Mouse (Mus musculus) liver, embryonic 11.5 days (tissue): ENCODE results near the gene Mfsd12. TPM values are rescaled to one million over a fixed set of nuclear protein-coding genes. Genes with fewer than 3 reads are reported as not detected.
A peak's percentile ranks its signal among the peaks of the same experiment; 100 is the strongest.

Experiments used
- ATAC-seq: fragments of 200-750 bp; cut with Nextera tagmentation; replicated peaks from 2 replicates; pipeline ENCODE4 v1.8.0; 2017; ENCODE audit warnings: moderate number of reproducible peaks, mild to moderate bottlenecking, moderate TSS enrichment, moderate library complexity; ENCODE audit not compliant: low FRiP score
- DNase-seq: peaks from one replicate; pipeline ENCODE4 v3.0.0-alpha.2; 2017; ENCODE audit warnings: low spot score
- H3K27ac ChIP-seq: fragments of 300-500 bp; sonication (generic); 2 replicates; pipeline ENCODE4 v1.5.1; 2014; ENCODE audit warnings: mild to moderate bottlenecking, low read depth, low read length, control low read depth
- H3K27me3 ChIP-seq: fragments of 300-500 bp; sonication (generic); replicated peaks from 2 replicates; pipeline ENCODE4 v1.6.1; 2014; ENCODE audit warnings: low read length, mixed read lengths; ENCODE audit not compliant: control insufficient read depth, insufficient read depth
- H3K36me3 ChIP-seq: fragments of 300-500 bp; sonication (generic); 2 replicates; pipeline ENCODE4 v1.6.1; 2014; ENCODE audit warnings: mild to moderate bottlenecking, low read length, moderate library complexity, mixed read lengths; ENCODE audit not compliant: control insufficient read depth, insufficient read depth
- H3K4me1 ChIP-seq: fragments of 300-500 bp; sonication (generic); replicated peaks from 2 replicates; pipeline ENCODE4 v1.6.1; 2014; ENCODE audit warnings: low read length, mixed read lengths; ENCODE audit not compliant: control insufficient read depth, insufficient read depth
- H3K4me2 ChIP-seq: fragments of 300-500 bp; sonication (generic); 2 replicates; pipeline ENCODE4 v1.6.1; 2014; ENCODE audit warnings: mild to moderate bottlenecking, control low read depth, moderate library complexity
- H3K4me3 ChIP-seq: fragments of 300-500 bp; sonication (generic); 2 replicates; pipeline ENCODE4 v1.5.1; 2014; ENCODE audit warnings: low read depth, low read length, control low read depth
- H3K9ac ChIP-seq: fragments of 300-500 bp; sonication (generic); 2 replicates; pipeline ENCODE4 v1.6.1; 2014; ENCODE audit warnings: low read depth, low read length, control low read depth
- H3K9me3 ChIP-seq: fragments of 300-500 bp; sonication (generic); 2 replicates; pipeline ENCODE4 v1.6.1; 2016; ENCODE audit warnings: low read length, inconsistent platforms, mixed read lengths; ENCODE audit not compliant: control insufficient read depth
- WGBS: fragments of 180-500 bp; shearing (Covaris S2); extraction: QIAGEN DNeasy Blood & Tissue Kit; methylation state at CpG from one replicate; pipeline ENCODE4 v1.1.7; 2014; 5-methylcytosine and 5-hydroxymethylcytosine counted together
- polyA plus RNA-seq: library from polyadenylated mRNA; unstranded; fragments of >200 nt; fragmentation: Nextera tagmentation; extraction: Ambion mirVana; gene quantifications from 2 replicates; pipeline ENCODE4 v1.2.1, GENCODE M21; 2014

Gene Mfsd12
- polyA plus RNA-seq, 1 experiment from 2014 or later: 11.2 TPM

DNA sequence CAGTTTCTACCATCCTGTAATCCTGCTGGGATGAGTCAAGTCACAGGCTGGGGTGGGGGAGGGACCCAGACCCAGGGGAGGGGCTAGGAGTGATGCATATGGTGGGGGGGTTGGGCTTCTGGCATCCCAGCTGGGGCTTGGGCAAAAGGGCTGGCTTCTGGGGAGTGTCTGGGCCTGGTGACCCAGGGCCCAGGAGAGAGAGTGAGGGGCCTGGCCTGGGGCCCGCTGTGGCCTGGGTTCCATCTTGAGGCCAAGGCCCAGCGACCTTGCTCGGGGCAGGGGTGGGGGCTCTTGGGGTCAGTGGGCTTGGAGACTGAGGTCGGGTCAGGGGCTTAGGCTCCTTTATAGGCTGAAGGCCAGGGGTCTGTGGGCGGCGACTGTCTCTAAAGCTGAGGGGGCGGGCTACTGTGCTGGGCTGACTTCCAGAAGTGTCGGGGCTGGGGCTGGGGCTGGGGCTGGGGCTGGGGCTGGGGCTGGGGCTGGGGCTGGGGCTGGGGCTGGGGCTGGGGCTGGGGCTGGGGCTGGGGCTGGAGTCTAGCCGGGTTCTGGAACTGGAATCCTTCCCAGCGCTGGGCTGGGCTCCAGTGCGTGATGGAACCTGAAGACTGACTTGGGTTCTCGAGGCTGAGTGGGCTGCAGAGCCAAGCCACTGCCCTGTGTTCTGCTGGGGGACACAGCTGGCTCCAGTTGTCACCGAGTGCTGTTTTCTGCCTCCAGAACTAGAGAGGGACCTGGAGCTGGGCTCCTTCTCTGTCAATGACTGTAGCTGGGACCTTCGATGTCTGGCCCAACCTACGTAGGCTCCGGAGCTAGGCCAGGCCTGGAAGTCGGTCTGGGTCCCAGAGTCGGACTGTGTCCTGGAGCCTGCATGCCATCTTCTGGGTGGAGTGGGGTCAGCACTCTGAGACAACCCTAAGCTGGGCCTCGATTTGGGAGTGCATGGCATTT, 21.6 kb upstream of the Mfsd12 start:
- Histone ChIP-seq H3K9me3 (no peaks in the 10 kb centered on the region), H3K27me3 (peaks cover 24% of the 10 kb centered on the region), H3K4me2 (no peak overlapping the region), H3K4me1 (peaks cover 19% of the 10 kb centered on the region), H3K9ac (no peak overlapping the region), H3K4me3 (no peak overlapping the region), H3K27ac (no peak overlapping the region), H3K36me3 (no peaks in the 10 kb centered on the region; the same call in 1 of the 2 replicates)
- ATAC-seq (no peak), DNase-seq (no peak)
- 57% methylated on average over 18 of the region's 19 CpGs for WGBS

DNA sequence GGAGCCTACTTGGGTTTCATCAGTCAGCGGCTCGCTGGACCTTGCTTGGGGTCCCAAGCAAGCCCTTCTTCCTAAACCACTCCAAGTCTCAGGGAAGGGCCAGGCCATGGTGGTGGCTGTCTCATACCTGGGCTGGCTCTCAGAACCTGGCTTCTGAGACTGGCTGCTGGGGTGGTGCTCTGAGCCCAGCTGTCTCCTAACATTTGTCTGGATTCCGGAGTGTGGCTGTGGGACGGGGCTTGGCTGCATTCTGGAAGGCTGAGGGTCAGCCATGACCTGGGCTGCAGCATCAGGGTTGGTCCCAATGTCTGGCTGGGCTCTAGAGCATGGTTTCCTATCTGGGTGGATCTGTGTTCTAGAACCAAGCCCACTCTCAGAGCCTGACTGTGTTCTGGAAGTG, 20.7 kb upstream of the Mfsd12 start:
- no peak overlapping the region for H3K27ac ChIP-seq
- ATAC-seq (no peak), DNase-seq (no peak)
- WGBS: 95% methylated on average over 4 of the region's 4 CpGs
- H3K4me3 ChIP-seq: no peak overlapping the region
- H3K9ac ChIP-seq: no peak overlapping the region
- no peaks in the 10 kb centered on the region; the same call in 1 of the 2 replicates for H3K36me3 ChIP-seq
- peaks cover 27% of the 10 kb centered on the region for H3K27me3 ChIP-seq
- H3K4me1 ChIP-seq: peaks cover 27% of the 10 kb centered on the region
- H3K4me2 ChIP-seq: no peak overlapping the region
- no peaks in the 10 kb centered on the region for H3K9me3 ChIP-seq

DNA sequence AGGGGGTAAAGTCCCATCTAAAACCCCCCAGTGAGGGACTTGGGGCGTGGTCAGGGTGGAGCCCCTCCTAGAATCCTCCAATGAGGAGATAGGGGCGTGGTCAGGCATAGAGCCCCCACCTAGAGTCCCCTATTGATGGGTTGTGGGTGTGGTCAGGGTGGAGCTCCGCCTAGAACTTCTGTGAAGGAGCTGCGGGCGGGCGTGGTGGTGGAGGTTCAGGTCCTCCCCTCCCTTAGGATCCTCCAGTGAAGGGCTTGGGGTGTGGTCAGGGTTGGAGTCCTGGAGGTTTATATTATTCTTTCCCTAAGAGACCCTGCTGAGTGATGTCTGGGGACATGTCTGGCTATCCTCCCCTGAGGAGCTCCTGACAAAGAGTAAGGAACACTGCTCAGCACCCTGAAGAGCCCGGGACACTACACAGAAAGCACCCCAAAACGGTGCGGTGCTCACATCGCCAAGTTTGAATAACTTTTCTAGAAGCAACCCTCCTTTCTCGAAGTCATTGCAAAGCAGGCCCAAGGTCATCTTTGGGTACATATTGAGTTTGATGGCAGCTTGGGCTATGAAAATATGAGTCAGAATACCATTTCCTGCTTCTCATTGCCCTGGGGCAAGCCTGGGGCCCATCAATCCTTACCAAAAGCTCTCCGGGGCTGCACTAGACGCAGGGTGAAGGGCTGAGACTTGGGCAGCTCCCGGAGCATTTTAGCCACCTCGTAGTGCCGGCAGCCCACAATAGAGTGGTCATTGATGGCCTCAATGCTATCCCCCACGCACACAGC, 16.5 kb upstream of the Mfsd12 start:
- Histone ChIP-seq H3K9me3 (no peaks in the 10 kb centered on the region), H3K27ac (no peak overlapping the region), H3K4me1 (peaks cover 23% of the 10 kb centered on the region), H3K4me3 (no peak overlapping the region), H3K27me3 (peaks cover 42% of the 10 kb centered on the region), H3K36me3 (no peaks in the 10 kb centered on the region), H3K4me2 (no peak overlapping the region), H3K9ac (no peak overlapping the region)
- no peak for DNase-seq
- ATAC-seq: peak; percentile 53; the same call in 1 of the 2 replicates
- 40% methylated on average over 17 of the region's 17 CpGs for WGBS

DNA sequence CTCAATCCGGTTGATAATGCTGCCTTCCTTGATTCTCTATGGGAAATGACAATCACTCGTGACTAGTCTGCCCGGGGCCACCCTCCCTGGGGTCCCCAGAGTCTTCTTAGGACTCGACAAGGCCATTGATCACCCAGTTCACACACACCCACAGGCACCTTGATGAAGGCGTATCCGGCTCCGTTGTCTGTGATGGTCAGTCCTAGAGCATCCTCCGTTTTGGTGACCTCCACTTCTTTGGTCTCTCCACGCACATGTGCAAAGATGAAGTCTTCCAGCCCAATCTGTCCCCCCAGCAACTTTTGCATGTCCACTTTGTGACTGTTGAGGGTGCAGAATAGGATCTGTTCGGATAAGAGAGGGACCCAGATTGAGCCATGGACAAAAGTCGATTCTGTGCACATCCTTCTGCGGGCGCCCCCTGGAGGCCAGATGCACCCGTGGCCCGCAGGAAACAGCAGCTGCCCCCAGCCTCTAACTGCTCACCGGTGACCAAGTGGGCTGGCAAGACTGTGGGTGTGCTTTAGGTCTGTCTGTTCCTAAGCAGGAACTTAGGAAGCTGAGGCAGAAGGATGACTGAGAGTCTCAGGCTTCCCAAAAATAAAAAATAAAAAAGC, 15.8 kb upstream of the Mfsd12 start:
- ATAC-seq (no peak), DNase-seq (peak; percentile 75)
- Histone ChIP-seq H3K9me3 (no peaks in the 10 kb centered on the region), H3K9ac (no peak overlapping the region), H3K4me2 (no peak overlapping the region), H3K4me1 (peaks cover 22% of the 10 kb centered on the region), H3K36me3 (no peaks in the 10 kb centered on the region), H3K27me3 (peaks cover 44% of the 10 kb centered on the region), H3K27ac (no peak overlapping the region), H3K4me3 (no peak overlapping the region)
- 30% methylated on average over 16 of the region's 16 CpGs for WGBS

DNA sequence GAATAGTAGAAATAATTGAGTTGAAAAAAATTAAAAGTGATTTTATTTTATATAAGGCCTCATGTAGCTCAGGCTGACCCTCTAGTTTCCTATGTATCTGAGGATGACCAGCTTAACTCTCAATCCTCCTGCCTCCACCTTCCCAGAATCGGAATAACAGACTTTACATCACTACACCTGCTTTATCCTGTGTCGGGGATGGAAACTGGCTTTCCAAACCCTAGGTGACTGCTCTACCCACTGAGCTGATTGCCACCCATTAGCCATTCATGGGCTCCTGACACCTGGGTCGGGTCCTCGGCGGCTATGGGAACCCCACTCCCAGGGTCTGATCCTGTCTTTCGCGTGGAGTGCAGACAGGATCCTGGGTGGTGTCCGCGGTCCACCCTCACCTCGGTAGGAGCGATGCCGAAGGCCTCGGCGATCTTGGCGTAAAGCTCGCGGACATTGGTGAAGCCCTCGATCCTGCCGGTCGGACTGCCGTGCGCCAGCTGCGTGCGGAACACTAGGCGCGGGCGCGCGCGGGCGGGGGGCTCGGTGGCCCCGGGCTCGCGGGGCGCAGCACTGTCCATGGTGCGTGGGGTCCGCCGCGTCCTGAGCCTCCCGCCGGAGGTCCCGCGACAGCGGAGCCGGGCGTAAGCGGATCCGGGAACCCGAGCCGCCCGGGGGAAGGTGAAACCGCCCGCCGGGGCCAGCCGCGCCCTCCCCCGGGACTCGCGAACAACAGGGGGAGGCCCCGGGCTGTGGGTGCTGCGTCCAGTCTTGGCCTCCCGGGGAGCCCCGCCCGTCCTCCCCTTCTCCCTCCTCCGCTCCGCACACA, 14.4 kb upstream of the Mfsd12 start, which contains the start of gene Gipc3:
Gene Gipc3 (minus strand): TSS at position 581 of the 820 bp plus-strand sequence.
- Histone ChIP-seq H3K27me3 (peaks cover 38% of the 10 kb centered on the region), H3K4me1 (peaks cover 32% of the 10 kb centered on the region), H3K27ac (no peak within 1 kb of the TSS)

DNA sequence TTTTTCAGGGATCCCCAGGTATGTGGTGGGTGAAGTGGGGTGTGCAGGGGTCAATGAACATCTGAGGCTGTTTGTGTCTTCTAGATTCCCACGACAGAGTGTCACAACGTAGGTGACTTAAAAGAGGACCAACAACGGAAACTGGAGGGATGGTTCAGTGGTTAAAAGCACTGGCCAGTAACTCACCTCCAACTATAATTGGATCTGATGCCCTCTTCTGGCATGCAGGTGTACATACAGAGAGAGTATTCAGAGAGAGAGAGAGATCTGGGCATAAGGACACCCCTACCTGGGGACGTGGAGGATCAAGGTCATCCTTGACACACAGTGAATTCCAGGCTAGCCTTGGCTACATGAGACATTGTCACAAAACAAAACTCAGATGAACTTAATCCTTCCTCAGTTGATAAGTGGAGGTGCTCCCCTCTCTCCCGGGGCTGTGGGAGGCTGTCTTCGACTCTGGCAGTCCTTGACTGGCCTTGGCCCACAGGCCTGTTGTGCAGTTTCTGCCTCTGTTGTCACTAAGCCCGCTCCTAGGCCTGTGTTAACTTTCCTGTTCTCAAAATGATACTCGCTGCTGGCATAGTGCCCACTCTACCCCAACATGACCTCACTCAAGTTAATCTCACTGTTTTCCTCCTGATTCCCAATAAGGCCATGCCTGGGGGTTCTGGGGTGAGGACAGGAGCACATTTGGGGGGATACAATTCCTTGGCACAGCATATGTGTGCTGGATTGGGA, 12.7 kb upstream of the Mfsd12 start:
- peaks cover 31% of the 10 kb centered on the region for H3K27me3 ChIP-seq
- DNase-seq (no peak), ATAC-seq (no peak)
- H3K4me3 ChIP-seq: no peak overlapping the region
- H3K9ac ChIP-seq: no peak overlapping the region
- WGBS: 49% methylated on average over 8 of the region's 8 CpGs
- H3K36me3 ChIP-seq: peaks cover 4% of the 10 kb centered on the region; the same call in 1 of the 2 replicates
- H3K4me2 ChIP-seq: no peak overlapping the region
- H3K9me3 ChIP-seq: no peaks in the 10 kb centered on the region
- no peak overlapping the region for H3K27ac ChIP-seq
- H3K4me1 ChIP-seq: peaks cover 45% of the 10 kb centered on the region

More for the DNA sequence above, 14.4 kb upstream of the Mfsd12 start, which contains the start of gene Gipc3:
- H3K36me3 ChIP-seq: peaks cover 4% of the 10 kb centered on the region; the same call in 1 of the 2 replicates
- WGBS: 4% methylated on average over 66 of the region's 67 CpGs
- no peak for DNase-seq
- peak within 1 kb of the TSS; percentile 51 for H3K4me3 ChIP-seq
- no peak for ATAC-seq
- no peaks in the 10 kb centered on the region for H3K9me3 ChIP-seq
- peak within 1 kb of the TSS; percentile 74 for H3K4me2 ChIP-seq
- peak within 1 kb of the TSS; percentile 39; the same call in 1 of the 2 replicates for H3K9ac ChIP-seq

DNA sequence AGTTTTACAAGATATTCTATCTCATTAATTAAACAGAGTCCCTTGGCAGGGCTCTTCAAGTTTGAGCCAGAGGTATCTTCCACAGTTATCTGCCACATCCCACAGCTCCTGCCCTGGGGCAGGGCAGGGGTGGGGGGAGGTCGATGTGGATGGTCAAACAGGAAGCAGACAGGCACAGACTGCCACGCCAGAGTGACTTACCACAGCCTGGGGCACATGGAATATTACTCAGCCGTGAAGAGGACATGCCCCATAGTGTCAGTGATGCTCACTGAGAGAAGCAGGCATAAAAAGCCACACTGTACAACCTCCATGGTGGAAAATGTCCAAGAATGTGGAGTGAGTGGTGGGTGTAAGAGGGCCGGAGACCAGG, 12.1 kb upstream of the Mfsd12 start:
- peaks cover 31% of the 10 kb centered on the region for H3K27me3 ChIP-seq
- 73% methylated on average over 4 of the region's 4 CpGs for WGBS
- ATAC-seq: no peak

More for the DNA sequence above, 12.1 kb upstream of the Mfsd12 start:
- no peak overlapping the region for H3K27ac ChIP-seq
- no peak overlapping the region for H3K4me3 ChIP-seq
- H3K9ac ChIP-seq: no peak overlapping the region
- H3K4me1 ChIP-seq: peaks cover 47% of the 10 kb centered on the region
- H3K4me2 ChIP-seq: no peak overlapping the region
- no peak for DNase-seq
- no peaks in the 10 kb centered on the region for H3K9me3 ChIP-seq
- H3K36me3 ChIP-seq: peaks cover 4% of the 10 kb centered on the region; the same call in 1 of the 2 replicates
